Mouse (Mus musculus): ENCODE results near the gene Olfr470. TPM values are rescaled to one million over a fixed set of nuclear protein-coding genes. Genes with fewer than 3 reads are reported as not detected.

Olfr470 gene
- polyA plus RNA-seq, 1 experiment from 2014 or later: not detected

DNA sequence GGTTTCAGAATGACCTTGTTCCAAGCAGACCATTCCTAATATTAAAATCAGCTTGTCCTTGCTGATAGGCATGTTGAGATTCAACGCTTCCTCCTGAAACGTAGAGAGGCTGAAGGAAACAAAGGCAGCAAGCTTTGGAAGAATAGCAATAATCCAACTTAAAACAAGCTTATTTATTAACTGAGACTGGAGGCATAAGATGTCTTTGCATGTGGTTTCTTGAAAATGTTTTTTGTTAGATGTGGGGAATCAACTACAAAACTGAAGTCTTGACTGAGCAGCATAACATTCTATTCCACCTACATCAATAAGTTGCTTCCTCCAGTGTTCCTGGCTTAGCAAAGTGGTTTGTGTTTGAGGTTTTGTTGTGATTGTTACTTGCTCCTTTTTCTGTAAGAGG is 46.2 kb downstream of the Olfr470 start, which contains the start of gene Ovch2:
TSS of gene Ovch2 (minus strand) at position 101 of the 400 bp plus-strand sequence.
- Histone ChIP-seq H3K4me1 (replicated peaks; ENCODE audit: control insufficient read depth, insufficient read depth, low read length) (no peaks in the 10 kb centered on the region), H3K4me3 (ENCODE audit: low read depth, low read length) (no peak within 1 kb of the TSS), H3K27ac (ENCODE audit: low read depth, low read length) (no peak within 1 kb of the TSS), H3K4me2 (replicated peaks; ENCODE audit: low read depth) (no peak within 1 kb of the TSS), H3K27me3 (replicated peaks; ENCODE audit: control insufficient read depth, insufficient read depth, low read length) (no peaks in the 10 kb centered on the region), H3K9me3 (ENCODE audit: control insufficient read depth) (no peaks in the 10 kb centered on the region), H3K9ac (ENCODE audit: low read depth, low read length) (no peak within 1 kb of the TSS), H3K36me3 (ENCODE audit: control insufficient read depth, insufficient read depth) (no peaks in the 10 kb centered on the region)
- 79% methylated on average over 2 of the region's 2 CpGs for WGBS
- TF ChIP-seq CTCF (IDR thresholded peaks at IDR 0.05; ENCODE audit: low read depth): no peak
- ATAC-seq: no peak

DNA sequence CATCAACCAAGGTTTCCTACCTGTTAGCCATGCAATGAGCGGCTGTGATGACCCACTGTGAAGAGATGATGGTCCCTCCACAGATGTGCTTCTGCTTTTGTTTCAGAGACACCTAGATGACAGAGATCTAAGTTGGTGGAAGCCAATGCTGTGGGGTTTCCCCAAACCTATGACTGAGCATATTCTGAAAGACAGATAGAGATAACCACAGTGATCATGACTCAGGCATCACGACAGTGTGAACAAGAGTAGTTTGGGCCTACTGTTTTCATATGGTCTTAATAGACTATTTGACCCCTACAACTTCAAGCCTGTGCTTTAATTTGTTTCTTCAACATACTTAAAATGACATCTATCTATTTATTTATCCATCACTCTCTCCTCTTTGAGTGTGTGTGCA is 50.8 kb downstream of the Olfr470 start:
- Histone ChIP-seq H3K4me2 (replicated peaks; ENCODE audit: low read depth) (no peak overlapping the region), H3K4me1 (replicated peaks; ENCODE audit: control insufficient read depth, insufficient read depth, low read length) (no peaks in the 10 kb centered on the region), H3K4me3 (ENCODE audit: low read depth, low read length) (no peak overlapping the region), H3K27ac (ENCODE audit: low read depth, low read length) (no peak overlapping the region), H3K27me3 (replicated peaks; ENCODE audit: control insufficient read depth, insufficient read depth, low read length) (no peaks in the 10 kb centered on the region), H3K9ac (ENCODE audit: low read depth, low read length) (no peak overlapping the region), H3K9me3 (ENCODE audit: control insufficient read depth) (no peaks in the 10 kb centered on the region), H3K36me3 (ENCODE audit: control insufficient read depth, insufficient read depth) (no peaks in the 10 kb centered on the region)
- no peak for TF ChIP-seq CTCF (IDR thresholded peaks at IDR 0.05; ENCODE audit: low read depth)
- ATAC-seq: no peak
- WGBS: 88% methylated on average over 2 of the region's 2 CpGs

Other genes with a start within 250 kb of the Olfr470 start
- not detected in 2 replicates for gene 5330417H12Rik, start 222.3 kb downstream of the Olfr470 start, polyA plus RNA-seq (2015; fragmentation: Nextera tagmentation; extraction: Ambion mirVana)
- gene Cyb5r2, start 89.5 kb downstream of the Olfr470 start, polyA plus RNA-seq (2015; fragmentation: Nextera tagmentation; extraction: Ambion mirVana): 0.13 TPM in 1 of 2 replicates, not detected in the other
- gene Ovch2, start 46.3 kb downstream of the Olfr470 start, polyA plus RNA-seq (2015; fragmentation: Nextera tagmentation; extraction: Ambion mirVana): not detected in 2 replicates
- gene Olfr467, start 35.2 kb downstream of the Olfr470 start, polyA plus RNA-seq (2015; fragmentation: Nextera tagmentation; extraction: Ambion mirVana): not detected in 2 replicates
- not detected in 2 replicates for gene Olfr469, start 21.9 kb downstream of the Olfr470 start, polyA plus RNA-seq (2015; fragmentation: Nextera tagmentation; extraction: Ambion mirVana)
- gene Olfr472, start 50.4 kb upstream of the Olfr470 start, polyA plus RNA-seq (2015; fragmentation: Nextera tagmentation; extraction: Ambion mirVana): not detected in 2 replicates
- not detected in 2 replicates for gene Olfr473, start 83.0 kb upstream of the Olfr470 start, polyA plus RNA-seq (2015; fragmentation: Nextera tagmentation; extraction: Ambion mirVana)
- gene Olfr474, start 107.2 kb upstream of the Olfr470 start, polyA plus RNA-seq (2015; fragmentation: Nextera tagmentation; extraction: Ambion mirVana): not detected in 2 replicates
- gene Olfr476, start 117.3 kb upstream of the Olfr470 start, polyA plus RNA-seq (2015; fragmentation: Nextera tagmentation; extraction: Ambion mirVana): not detected in 2 replicates
- not detected in 2 replicates for gene Olfr477, start 139.2 kb upstream of the Olfr470 start, polyA plus RNA-seq (2015; fragmentation: Nextera tagmentation; extraction: Ambion mirVana)
- gene Olfr478, start 186.5 kb upstream of the Olfr470 start, polyA plus RNA-seq (2015; fragmentation: Nextera tagmentation; extraction: Ambion mirVana): not detected in 2 replicates
- gene Olfr479, start 203.2 kb upstream of the Olfr470 start, polyA plus RNA-seq (2015; fragmentation: Nextera tagmentation; extraction: Ambion mirVana): not detected in 2 replicates
- gene Olfr480, start 219.9 kb upstream of the Olfr470 start, polyA plus RNA-seq (2015; fragmentation: Nextera tagmentation; extraction: Ambion mirVana): not detected in 2 replicates
- gene Olfr481, start 232.4 kb upstream of the Olfr470 start, polyA plus RNA-seq (2015; fragmentation: Nextera tagmentation; extraction: Ambion mirVana): not detected in 2 replicates